Mouse (Mus musculus): ENCODE data around the gene Porcn. TPM values are rescaled to one million over a fixed set of nuclear protein-coding genes. Genes with fewer than 3 reads are reported as not detected.

Gene Porcn
- polyA plus RNA-seq, 1 experiment from 2014 or later: 5.9 TPM

GRCm38 (mm10) chrX:8192640-8193418 is 13.5 kb downstream of the Porcn start:
- WGBS (ENCODE audit: insufficient replicate concordance): 14% methylated on average over 38 of the region's 38 CpGs
- H3K4me2 ChIP-seq: peak overlapping the region; percentile 74
- 0 out of 2 replicates have a peak overlapping the region, but pooled peaks have one; percentile 29 for H3K27ac ChIP-seq (ENCODE audit: low read depth, low read length)
- no peaks in the 10 kb centered on the region for H3K4me1 ChIP-seq (ENCODE audit: control insufficient read depth, insufficient read depth, low read length)
- H3K27me3 ChIP-seq (ENCODE audit: control insufficient read depth, insufficient read depth, low read length): no peaks in the 10 kb centered on the region
- H3K36me3 ChIP-seq (ENCODE audit: control insufficient read depth, insufficient read depth, low read length): no peaks in the 10 kb centered on the region
- H3K9ac ChIP-seq (ENCODE audit: low read depth, low read length): peak overlapping the region; percentile 70
- no peaks in the 10 kb centered on the region for H3K9me3 ChIP-seq (replicated peaks; ENCODE audit: control insufficient read depth, low read length)
- peak; percentile 95 for ATAC-seq (replicated peaks; ENCODE audit: insufficient number of reproducible peaks, low FRiP score, low TSS enrichment)
- H3K4me3 ChIP-seq (ENCODE audit: low read depth, low read length): peak overlapping the region; percentile 60

- ATAC-seq (replicated peaks; ENCODE audit: insufficient number of reproducible peaks, low FRiP score, low TSS enrichment): peak; percentile 7; the same call in 1 of the 2 replicates
- Histone ChIP-seq H3K9ac (ENCODE audit: low read depth, low read length) (peak overlapping the region; percentile 70), H3K4me3 (ENCODE audit: low read depth, low read length) (peak overlapping the region; percentile 60), H3K9me3 (replicated peaks; ENCODE audit: control insufficient read depth, low read length) (no peaks in the 10 kb centered on the region), H3K4me1 (ENCODE audit: control insufficient read depth, insufficient read depth, low read length) (no peaks in the 10 kb centered on the region), H3K36me3 (ENCODE audit: control insufficient read depth, insufficient read depth, low read length) (no peaks in the 10 kb centered on the region), H3K27me3 (ENCODE audit: control insufficient read depth, insufficient read depth, low read length) (no peaks in the 10 kb centered on the region), H3K27ac (ENCODE audit: low read depth, low read length) (no peak overlapping the region), H3K4me2 (peak overlapping the region; percentile 74)
- 12% methylated on average over 13 of the region's 13 CpGs for WGBS (ENCODE audit: insufficient replicate concordance)
Measured at GRCm38 (mm10) chrX:8192126-8192639, 14.1 kb downstream of the Porcn start.

GRCm38 (mm10) chrX:8182871-8183540 is 23.3 kb downstream of the Porcn start:
- Histone ChIP-seq H3K9me3 (replicated peaks; ENCODE audit: control insufficient read depth, low read length) (no peaks in the 10 kb centered on the region), H3K9ac (ENCODE audit: low read depth, low read length) (no peak overlapping the region), H3K4me1 (ENCODE audit: control insufficient read depth, insufficient read depth, low read length) (no peaks in the 10 kb centered on the region), H3K4me3 (ENCODE audit: low read depth, low read length) (no peak overlapping the region), H3K4me2 (no peak overlapping the region), H3K36me3 (ENCODE audit: control insufficient read depth, insufficient read depth, low read length) (no peaks in the 10 kb centered on the region), H3K27ac (ENCODE audit: low read depth, low read length) (no peak overlapping the region), H3K27me3 (ENCODE audit: control insufficient read depth, insufficient read depth, low read length) (no peaks in the 10 kb centered on the region)
- WGBS (ENCODE audit: insufficient replicate concordance): 14% methylated on average over 7 of the region's 7 CpGs
- no peak for ATAC-seq (replicated peaks; ENCODE audit: insufficient number of reproducible peaks, low FRiP score, low TSS enrichment)

- no peak overlapping the region for H3K27ac ChIP-seq (ENCODE audit: low read depth, low read length)
- no peaks in the 10 kb centered on the region for H3K4me1 ChIP-seq (ENCODE audit: control insufficient read depth, insufficient read depth, low read length)
- H3K27me3 ChIP-seq (ENCODE audit: control insufficient read depth, insufficient read depth, low read length): no peaks in the 10 kb centered on the region
- H3K9ac ChIP-seq (ENCODE audit: low read depth, low read length): no peak overlapping the region
- H3K4me3 ChIP-seq (ENCODE audit: low read depth, low read length): no peak overlapping the region
- H3K36me3 ChIP-seq (ENCODE audit: control insufficient read depth, insufficient read depth, low read length): no peaks in the 10 kb centered on the region
- no peaks in the 10 kb centered on the region for H3K9me3 ChIP-seq (replicated peaks; ENCODE audit: control insufficient read depth, low read length)
- no peak for ATAC-seq (replicated peaks; ENCODE audit: insufficient number of reproducible peaks, low FRiP score, low TSS enrichment)
- whole genome bisulfite sequencing (ENCODE audit: insufficient replicate concordance): 74% methylated on average over 5 of the region's 5 CpGs
- H3K4me2 ChIP-seq: no peak overlapping the region
Measured at GRCm38 (mm10) chrX:8179646-8180045, 26.7 kb downstream of the Porcn start.

- no peaks in the 10 kb centered on the region for H3K36me3 ChIP-seq (ENCODE audit: control insufficient read depth, insufficient read depth, low read length)
- no peak overlapping the region for H3K4me2 ChIP-seq
- no peaks in the 10 kb centered on the region for H3K4me1 ChIP-seq (ENCODE audit: control insufficient read depth, insufficient read depth, low read length)
- H3K27ac ChIP-seq (ENCODE audit: low read depth, low read length): no peak overlapping the region
- H3K9ac ChIP-seq (ENCODE audit: low read depth, low read length): no peak overlapping the region
- no peaks in the 10 kb centered on the region for H3K9me3 ChIP-seq (replicated peaks; ENCODE audit: control insufficient read depth, low read length)
- no peak for ATAC-seq (replicated peaks; ENCODE audit: insufficient number of reproducible peaks, low FRiP score, low TSS enrichment)
- WGBS (ENCODE audit: insufficient replicate concordance): 90% methylated on average over 2 of the region's 2 CpGs
- no peak overlapping the region for H3K4me3 ChIP-seq (ENCODE audit: low read depth, low read length)
- H3K27me3 ChIP-seq (ENCODE audit: control insufficient read depth, insufficient read depth, low read length): no peaks in the 10 kb centered on the region
Measured at GRCm38 (mm10) chrX:8178871-8179270, 27.5 kb downstream of the Porcn start.

- ATAC-seq (replicated peaks; ENCODE audit: insufficient number of reproducible peaks, low FRiP score, low TSS enrichment): peak; percentile 95
- Histone ChIP-seq H3K4me2 (peak within 1 kb of the TSS; percentile 61), H3K4me1 (ENCODE audit: control insufficient read depth, insufficient read depth, low read length) (no peaks in the 10 kb centered on the region), H3K27me3 (ENCODE audit: control insufficient read depth, insufficient read depth, low read length) (no peaks in the 10 kb centered on the region), H3K4me3 (ENCODE audit: low read depth, low read length) (peak within 1 kb of the TSS; percentile 61), H3K36me3 (ENCODE audit: control insufficient read depth, insufficient read depth, low read length) (no peaks in the 10 kb centered on the region), H3K9ac (ENCODE audit: low read depth, low read length) (peak within 1 kb of the TSS; percentile 69), H3K9me3 (replicated peaks; ENCODE audit: control insufficient read depth, low read length) (no peaks in the 10 kb centered on the region), H3K27ac (ENCODE audit: low read depth, low read length) (peak within 1 kb of the TSS; percentile 64; the same call in 1 of the 2 replicates)
- 11% methylated on average over 55 of the region's 56 CpGs for WGBS (ENCODE audit: insufficient replicate concordance)
Measured at GRCm38 (mm10) chrX:8175504-8176385, 30.6 kb downstream of the Porcn start, which contains the start of gene Tbc1d25. Gene Tbc1d25, minus strand, starts transcription at chrX:8176181.

GRCm38 (mm10) chrX:8175169-8175503 is 31.2 kb downstream of the Porcn start:
- no peak overlapping the region for H3K27ac ChIP-seq (ENCODE audit: low read depth, low read length)
- WGBS (ENCODE audit: insufficient replicate concordance): 21% methylated on average over 4 of the region's 4 CpGs
- H3K27me3 ChIP-seq (ENCODE audit: control insufficient read depth, insufficient read depth, low read length): no peaks in the 10 kb centered on the region
- ATAC-seq (replicated peaks; ENCODE audit: insufficient number of reproducible peaks, low FRiP score, low TSS enrichment): no peak; the same call in 1 of the 2 replicates
- no peaks in the 10 kb centered on the region for H3K36me3 ChIP-seq (ENCODE audit: control insufficient read depth, insufficient read depth, low read length)
- H3K9ac ChIP-seq (ENCODE audit: low read depth, low read length): peak overlapping the region; percentile 69
- no peaks in the 10 kb centered on the region for H3K9me3 ChIP-seq (replicated peaks; ENCODE audit: control insufficient read depth, low read length)
- H3K4me2 ChIP-seq: peak overlapping the region; percentile 61
- H3K4me1 ChIP-seq (ENCODE audit: control insufficient read depth, insufficient read depth, low read length): no peaks in the 10 kb centered on the region
- peak overlapping the region; percentile 61 for H3K4me3 ChIP-seq (ENCODE audit: low read depth, low read length)
